Mouse (Mus musculus): Measurements from ENCODE around the gene Trp53i11.

- TF ChIP-seq CTCF (IDR thresholded peaks at IDR 0.05; ENCODE audit: borderline replicate concordance, insufficient read depth, low read length) (no peak), POLR2A (IDR thresholded peaks at IDR 0.05; ENCODE audit: low read depth, low read length) (no peak)
Measured at GRCm38 (mm10) chr2:93176871-93177667, 10.3 kb upstream of the Trp53i11 start.

Measured in embryonic fibroblast, embryonic 13.5 days (primary cell).